Mouse (Mus musculus): ENCODE data around the gene Gm45062.

DNA sequence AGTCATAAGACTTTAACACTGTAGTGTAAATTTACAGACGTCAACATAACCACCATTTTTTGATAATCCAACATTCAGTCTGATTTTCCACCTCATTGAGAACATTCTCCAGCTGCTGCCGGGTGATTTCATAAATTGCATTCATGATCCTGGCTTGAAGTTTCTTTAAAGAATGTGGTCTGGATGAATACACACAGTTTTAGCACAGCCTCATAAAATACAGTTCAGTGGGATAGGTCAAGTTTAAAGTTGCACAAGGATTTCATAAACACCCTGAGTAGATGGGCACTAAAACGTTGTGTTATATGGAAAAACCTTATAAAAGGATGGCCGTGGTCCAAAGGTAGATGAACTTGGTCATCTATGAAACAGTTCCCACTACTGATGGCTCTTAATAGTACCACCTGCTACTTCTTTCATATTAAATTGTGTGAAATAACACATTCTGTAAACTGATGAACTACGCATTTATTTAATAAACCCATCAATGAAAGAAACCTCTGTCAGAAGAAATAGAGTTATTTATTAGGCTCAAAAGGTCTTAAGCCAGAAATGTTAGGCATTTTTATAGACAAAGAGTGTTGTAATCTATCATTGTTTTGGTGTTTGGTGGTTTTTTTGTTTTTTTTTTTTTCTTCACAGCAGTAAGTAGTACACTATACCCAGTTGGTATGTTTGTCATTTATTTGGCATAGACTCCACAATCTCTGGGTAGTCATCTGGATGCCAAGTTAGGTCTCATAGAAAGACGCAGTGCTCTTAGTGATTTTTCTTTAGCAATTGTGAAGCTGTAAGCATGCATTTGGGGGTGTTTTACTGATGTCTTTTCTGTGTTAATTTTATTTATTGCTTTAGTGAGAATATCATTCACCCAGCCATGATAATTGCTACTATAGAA, 48.9 kb downstream of the Gm45062 start:
- TF ChIP-seq POLR2A (IDR thresholded peaks at IDR 0.05; ENCODE audit: low read depth, low read length) = no peak
- no peak for TF ChIP-seq CTCF (IDR thresholded peaks at IDR 0.05; ENCODE audit: borderline replicate concordance, insufficient read depth, low read length)

Measured in embryonic fibroblast, embryonic 13.5 days (primary cell).